Mouse (Mus musculus): ENCODE measurements around the gene Rtp1.

The Rtp1 gene

DNA sequence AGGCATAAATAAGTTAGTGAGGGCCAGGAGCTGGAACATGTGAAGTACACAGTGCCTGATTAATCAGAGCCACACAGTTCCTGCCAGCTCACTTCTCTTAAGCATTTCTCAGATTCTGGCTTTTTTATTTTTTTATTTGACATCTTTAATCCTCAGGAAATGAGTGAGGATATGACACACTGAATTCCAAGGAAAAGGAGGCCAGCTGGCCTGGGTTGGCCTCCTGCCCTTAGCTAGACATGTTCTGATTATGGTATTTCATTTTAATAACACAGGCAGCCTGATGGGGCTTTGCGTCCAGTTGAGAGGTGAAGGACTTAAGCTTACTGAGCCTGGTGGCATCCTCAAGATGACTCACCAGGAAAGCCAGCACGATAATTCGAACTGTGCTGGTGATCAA lies 27.6 kb downstream of the Rtp1 start:
- DNase-seq (ENCODE audit: low spot score), result no peak

DNA sequence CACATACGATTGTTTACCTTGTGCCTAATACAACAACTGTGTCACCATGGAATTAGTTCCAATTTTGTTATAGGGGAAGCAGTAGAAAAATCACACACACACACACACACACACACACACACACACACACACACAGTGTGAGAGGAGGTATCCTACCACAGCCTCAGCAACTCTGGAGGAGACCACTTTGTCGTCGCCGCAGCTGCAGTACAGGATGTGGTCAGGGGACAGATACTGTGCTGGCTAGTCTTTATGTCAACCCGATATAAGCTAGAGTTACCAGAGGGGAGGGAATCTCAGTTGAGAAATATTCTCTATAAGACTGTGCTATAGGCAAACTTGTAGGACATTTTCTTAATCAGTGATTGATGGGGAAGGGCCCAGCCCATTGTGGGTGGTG lies 28.4 kb downstream of the Rtp1 start:
- DNase-seq (ENCODE audit: low spot score), result no peak

DNA sequence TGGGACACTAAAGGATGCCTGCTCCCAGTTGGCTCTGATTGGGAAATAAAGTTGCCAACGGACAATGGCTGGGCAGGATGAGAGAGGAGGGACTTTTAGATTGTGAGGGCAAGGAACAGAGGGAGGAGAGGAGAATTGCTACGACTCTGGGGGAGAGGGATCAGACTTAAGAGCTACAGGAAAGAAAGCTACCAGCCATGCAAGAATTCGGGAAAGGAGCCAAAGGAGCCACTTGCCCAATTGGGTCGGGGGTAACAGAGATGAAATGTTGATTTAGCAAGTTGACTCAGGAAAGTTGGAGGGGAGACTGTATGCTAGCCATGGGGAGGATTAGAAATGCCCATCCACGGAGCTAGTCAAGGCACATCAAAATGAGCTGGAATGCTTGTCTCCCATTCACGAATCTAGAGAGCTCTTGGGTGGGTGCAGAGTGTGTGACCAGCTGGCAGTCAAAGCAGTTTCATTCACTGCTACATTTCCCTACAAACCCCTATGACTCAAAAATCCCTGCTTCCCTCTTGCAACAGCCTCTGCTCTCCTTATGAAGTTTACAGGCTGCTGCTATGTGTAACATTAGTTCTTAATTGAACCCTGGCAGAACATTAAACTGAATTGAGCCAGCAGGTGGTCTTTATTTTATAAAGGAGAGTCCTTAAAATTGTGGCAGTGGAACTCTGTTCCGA lies 30.1 kb downstream of the Rtp1 start:
- no peak for DNase-seq (ENCODE audit: low spot score)

DNA sequence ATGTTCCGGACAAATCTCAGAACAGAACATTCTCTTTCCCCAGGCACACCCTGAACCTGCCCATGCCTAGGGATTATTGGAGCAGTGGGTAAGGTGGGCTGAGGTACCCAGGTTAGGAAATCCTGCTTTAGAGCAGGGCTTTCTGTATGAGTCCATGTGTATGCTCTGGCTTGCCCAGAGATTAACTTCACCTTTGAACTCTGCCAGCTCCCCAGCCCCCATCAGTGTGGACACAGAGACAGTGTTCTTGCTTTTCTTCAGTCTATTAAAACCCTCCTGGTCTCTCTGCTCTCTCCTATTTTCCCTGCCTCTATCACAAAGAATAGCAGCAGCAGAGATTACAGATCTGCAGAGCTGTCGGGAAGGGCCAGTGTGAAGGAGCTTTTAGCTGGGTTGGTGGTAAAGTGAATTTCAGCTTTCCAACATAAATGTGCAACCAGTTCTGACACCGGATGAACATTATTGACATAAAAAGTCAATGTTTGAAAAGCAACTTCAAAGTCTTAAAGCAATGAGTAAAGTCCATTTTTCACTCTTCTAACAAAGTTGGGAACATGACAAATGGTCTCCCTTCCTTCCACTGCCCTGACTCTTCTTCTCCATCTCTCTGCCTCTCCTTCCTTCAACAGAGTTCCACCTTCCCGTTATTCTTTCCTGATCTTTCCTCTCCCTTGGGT lies 34.9 kb downstream of the Rtp1 start:
- DNase-seq (ENCODE audit: low spot score), result no peak

DNA sequence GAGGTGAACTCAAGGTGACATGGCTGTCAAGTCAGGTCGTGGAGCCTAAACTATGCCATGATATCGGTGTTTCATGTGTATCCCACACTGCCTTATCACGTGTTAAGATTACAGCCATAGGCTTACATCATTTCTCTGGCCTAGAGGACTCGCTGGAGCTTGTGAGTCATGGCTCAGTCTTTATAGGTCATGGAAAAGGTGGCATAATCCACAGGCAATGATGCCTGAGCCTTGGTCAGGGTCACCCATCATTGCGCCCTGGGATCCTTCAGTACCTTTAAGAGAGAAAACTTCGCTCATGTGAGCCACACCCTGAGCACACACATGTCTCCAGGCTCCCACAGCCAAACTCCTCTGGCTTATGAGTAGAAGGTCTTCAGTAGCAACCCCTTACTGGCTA lies 42.6 kb downstream of the Rtp1 start:
- no peak for DNase-seq (ENCODE audit: low spot score)

DNA sequence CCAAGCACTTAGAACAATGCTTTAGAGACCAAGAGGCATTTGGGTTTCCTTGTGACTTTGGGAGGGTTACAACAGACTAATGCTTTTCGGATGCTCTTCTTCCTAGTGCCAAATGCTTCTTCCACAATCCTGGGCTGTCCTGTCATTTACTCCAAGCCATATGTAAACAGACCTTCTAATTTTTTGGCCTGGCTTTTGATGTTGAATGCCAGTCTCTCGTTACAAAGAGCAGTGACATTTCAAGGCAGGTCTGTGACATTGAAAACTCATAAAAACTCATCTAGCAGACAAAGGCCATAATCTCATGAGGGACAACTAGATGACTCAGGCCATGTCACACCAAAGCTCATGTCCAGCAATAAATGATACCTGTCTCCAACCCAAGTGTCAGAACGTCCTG lies 43.1 kb downstream of the Rtp1 start:
- DNase-seq (ENCODE audit: low spot score), result no peak

DNA sequence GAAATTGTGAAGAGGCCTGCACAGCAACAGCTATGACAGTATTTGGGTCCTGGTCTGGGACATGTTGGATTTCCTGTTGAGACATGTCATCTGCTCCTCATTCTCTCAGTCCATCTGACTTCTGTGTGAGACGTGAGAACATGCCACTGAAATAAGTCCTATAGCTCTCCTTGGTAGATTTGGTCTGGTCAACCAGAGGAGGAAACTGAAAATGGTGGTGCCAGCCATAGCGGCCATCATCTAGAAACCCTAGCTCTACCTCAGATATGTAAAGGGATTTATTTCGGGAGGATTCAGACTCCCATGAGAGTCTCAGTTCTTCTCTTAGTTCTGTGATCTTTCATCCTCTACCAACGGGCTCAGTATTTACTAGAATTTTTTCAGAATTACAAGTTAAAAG lies 46.7 kb downstream of the Rtp1 start:
- no peak for DNase-seq (ENCODE audit: low spot score)

DNA sequence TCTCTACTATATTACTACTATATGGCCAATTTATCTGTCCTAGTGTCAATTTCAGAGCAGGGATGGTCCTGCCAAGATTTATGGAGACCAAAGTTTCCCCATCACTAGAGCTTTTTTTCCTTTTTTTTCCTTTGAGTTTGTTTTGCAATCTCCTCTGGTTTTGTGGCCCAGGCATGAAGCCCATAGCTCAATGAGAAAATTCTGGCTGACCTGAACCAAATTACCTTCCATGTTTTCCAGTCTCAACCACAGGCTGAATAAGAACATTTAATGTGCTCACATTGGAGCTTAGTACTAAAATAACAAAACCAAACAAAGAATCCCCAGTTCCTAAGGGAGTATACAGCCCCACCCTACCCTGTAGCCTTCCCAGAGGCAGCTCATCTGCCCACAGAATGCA lies 47.7 kb downstream of the Rtp1 start:
- no peak for DNase-seq (ENCODE audit: low spot score)

DNA sequence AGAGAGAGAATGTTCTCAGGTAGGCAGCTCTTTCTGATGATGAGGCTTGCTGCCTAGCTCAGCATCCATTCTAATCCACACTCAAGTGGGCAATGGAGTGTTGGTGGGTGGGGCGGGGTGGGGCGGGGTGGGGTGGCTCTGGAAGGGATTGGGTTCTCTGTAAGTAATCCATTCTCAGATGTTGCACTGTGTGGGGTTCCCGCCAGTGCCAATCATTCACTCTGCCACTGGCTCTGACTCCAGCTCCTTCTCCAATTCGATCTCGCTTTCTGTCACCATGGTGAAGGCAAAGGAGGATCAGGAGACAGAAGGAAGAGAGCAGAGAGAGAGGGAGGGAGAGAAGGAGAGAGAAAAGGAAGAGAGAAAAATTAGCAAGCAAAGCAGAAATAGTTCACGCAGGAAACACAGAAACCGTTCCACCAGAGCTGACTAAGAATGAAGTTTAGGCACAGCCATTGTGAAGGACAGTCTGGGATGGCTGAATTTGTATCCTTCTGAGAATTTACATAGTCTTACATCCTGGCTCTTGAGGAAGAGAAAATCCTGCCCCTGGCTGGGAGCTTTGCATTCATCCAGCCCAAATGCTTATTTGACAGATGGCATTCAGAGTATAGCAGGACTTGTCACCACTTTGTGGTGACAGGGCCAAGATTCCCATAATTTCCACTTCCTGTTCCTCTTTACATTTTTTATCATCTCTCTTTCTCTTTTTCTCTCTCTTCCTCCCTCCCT lies 51.1 kb downstream of the Rtp1 start:
- DNase-seq (ENCODE audit: low spot score), result no peak

DNA sequence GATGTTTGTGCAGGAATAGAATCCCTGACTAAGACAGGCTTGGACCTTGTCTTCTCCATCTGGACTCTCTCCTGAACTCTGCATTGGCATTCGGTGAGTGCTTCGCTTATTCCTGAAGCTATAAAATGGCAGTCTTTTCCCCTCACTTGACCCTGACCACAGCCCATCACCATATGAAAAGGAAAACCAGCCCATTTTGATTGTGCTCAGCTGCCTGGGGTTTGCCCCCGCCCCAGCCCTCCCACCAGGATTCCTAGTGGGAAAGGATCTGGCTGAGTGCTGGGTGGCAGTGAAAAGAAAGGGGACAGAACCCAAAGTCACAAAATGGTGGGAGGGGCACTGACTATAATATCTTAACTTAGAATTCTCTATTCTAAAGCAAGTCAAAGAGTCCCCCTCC lies 53.3 kb downstream of the Rtp1 start:
- no peak for DNase-seq (ENCODE audit: low spot score)

DNA sequence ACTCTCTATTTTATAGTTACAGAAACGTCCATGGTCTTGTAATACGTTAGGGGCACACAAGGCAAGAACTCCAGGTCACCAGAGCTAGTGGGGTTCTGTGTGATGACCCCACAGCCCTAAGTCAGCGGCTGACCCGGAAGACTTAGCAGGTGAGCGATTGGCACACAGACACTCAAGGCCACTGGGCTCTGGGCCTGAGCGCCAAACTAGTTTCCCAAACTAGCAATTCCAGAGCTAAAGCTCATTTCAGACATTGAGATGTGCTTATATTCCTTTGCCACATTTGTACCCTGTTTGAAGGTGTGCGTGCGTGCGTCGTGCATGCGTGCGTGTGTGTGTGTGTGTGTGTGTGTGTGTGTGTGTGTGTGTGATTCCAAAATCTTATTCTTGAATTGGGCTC lies 53.9 kb downstream of the Rtp1 start:
- DNase-seq (ENCODE audit: low spot score), result no peak

DNA sequence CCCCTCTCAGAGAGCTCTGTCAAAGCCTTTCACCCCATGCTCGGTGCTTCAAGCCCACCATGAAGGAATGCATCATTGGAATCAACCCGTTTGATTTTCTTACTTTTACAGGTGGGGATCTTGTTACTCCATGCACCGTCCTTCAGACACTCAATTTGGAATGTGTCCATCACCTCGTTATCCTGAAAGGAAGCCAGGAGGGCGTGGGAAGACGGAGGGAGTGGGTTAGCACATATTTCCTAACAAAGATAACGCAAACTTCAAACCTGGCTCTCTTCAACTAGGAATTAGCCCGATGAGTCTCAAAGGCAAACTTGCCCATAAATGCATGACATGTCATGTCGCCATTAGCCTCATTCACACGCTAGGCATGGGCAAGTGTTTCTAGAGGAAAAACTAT lies 54.4 kb downstream of the Rtp1 start:
- no peak for DNase-seq (ENCODE audit: low spot score)

Data from retina, embryonic 14.5 days (tissue).